Mouse (Mus musculus) mouse trophoblast stem cell (cell line): ENCODE data around the gene Ssbp3.

Source experiments
- in situ Hi-C, 2 experiments: fragments of 300-500 bp; cut with MseI, MboI; formaldehyde crosslinking; loops; 2 replicates in 1 of 2; 3 replicates in 1 of 2; pipeline ENCODE4 v1.15.1; 2025

Gene Ssbp3

GRCm38 (mm10) chr4:106985899-106986832 lies 75.7 kb downstream of the Ssbp3 start:
- in situ Hi-C loops = no loop called here

- in situ Hi-C loops = no loop called here
Measured at GRCm38 (mm10) chr4:106987725-106988364, 77.3 kb downstream of the Ssbp3 start.

GRCm38 (mm10) chr4:106988886-106989225 lies 78.4 kb downstream of the Ssbp3 start:
- in situ Hi-C loops = no loop called here

- in situ Hi-C loops = no loop called here
Measured at GRCm38 (mm10) chr4:106989226-106989983, 78.9 kb downstream of the Ssbp3 start.

- in situ Hi-C loops = loop anchor here in 1 of 2 experiments (5.0 kb wide), 1 partner anchor 66 kb away; no protein-coding TSS in a partner anchor
Measured at GRCm38 (mm10) chr4:106993053-106993452, 82.6 kb downstream of the Ssbp3 start.

- in situ Hi-C loops = loop anchor here in 1 of 2 experiments (5.0 kb wide), 1 partner anchor 67 kb away; no protein-coding TSS in a partner anchor
Measured at GRCm38 (mm10) chr4:106994252-106994651, 83.8 kb downstream of the Ssbp3 start.

GRCm38 (mm10) chr4:106995069-106995468 lies 84.6 kb downstream of the Ssbp3 start:
- in situ Hi-C loops = no loop called here

GRCm38 (mm10) chr4:106995513-106995912 lies 85.0 kb downstream of the Ssbp3 start:
- in situ Hi-C loops = no loop called here

- in situ Hi-C loops = no loop called here
Measured at GRCm38 (mm10) chr4:106996305-106997076, 86.0 kb downstream of the Ssbp3 start.

GRCm38 (mm10) chr4:107001259-107001810 lies 90.8 kb downstream of the Ssbp3 start:
- in situ Hi-C loops = no loop called here

- in situ Hi-C loops = no loop called here
Measured at GRCm38 (mm10) chr4:107001916-107002488, 91.5 kb downstream of the Ssbp3 start.

- in situ Hi-C loops = no loop called here
Measured at GRCm38 (mm10) chr4:107002517-107003165, 92.1 kb downstream of the Ssbp3 start.

GRCm38 (mm10) chr4:107003199-107003598 lies 92.7 kb downstream of the Ssbp3 start:
- in situ Hi-C loops = no loop called here

- in situ Hi-C loops = no loop called here
Measured at GRCm38 (mm10) chr4:107003786-107004185, 93.3 kb downstream of the Ssbp3 start.

GRCm38 (mm10) chr4:107004346-107004745 lies 93.8 kb downstream of the Ssbp3 start:
- in situ Hi-C loops = no loop called here

- in situ Hi-C loops = no loop called here
Measured at GRCm38 (mm10) chr4:107005166-107005565, 94.7 kb downstream of the Ssbp3 start.

GRCm38 (mm10) chr4:107006229-107006628 lies 95.7 kb downstream of the Ssbp3 start:
- in situ Hi-C loops = no loop called here

GRCm38 (mm10) chr4:107006807-107007206 lies 96.3 kb downstream of the Ssbp3 start:
- in situ Hi-C loops = no loop called here

- in situ Hi-C loops = no loop called here
Measured at GRCm38 (mm10) chr4:107007359-107007758, 96.9 kb downstream of the Ssbp3 start.

- in situ Hi-C loops = no loop called here
Measured at GRCm38 (mm10) chr4:107008161-107008560, 97.7 kb downstream of the Ssbp3 start.
